Mouse (Mus musculus) large intestine, adult 2 months (tissue): ENCODE data around the gene Gm20816. TPM values are rescaled to one million over a fixed set of nuclear protein-coding genes. Genes with fewer than 3 reads are reported as not detected.
"Not testable (repeated sequence)": the region's sequence is repeated elsewhere in the genome, so short reads cannot be mapped to it uniquely, and the experiment has no call there.

Experiments
- DNase-seq: peaks from one replicate; pipeline ENCODE4 v3.0.0-alpha.2; 2012; ENCODE audit warnings: low read depth, low spot score
- WGBS: fragments of 180-500 bp; shearing (Covaris S2); methylation state at CpG from one replicate; pipeline ENCODE4 v1.1.7; 2018; 5-methylcytosine and 5-hydroxymethylcytosine counted together
- polyA plus RNA-seq: library from polyadenylated mRNA; depleted of rRNA; stranded (reverse); fragments of >200 nt; gene quantifications from 2 replicates; pipeline ENCODE4 v1.2.3, GENCODE M21; 2012; rRNA removed

Gene Gm20816
- not detected in 2 replicates for polyA plus RNA-seq

DNA sequence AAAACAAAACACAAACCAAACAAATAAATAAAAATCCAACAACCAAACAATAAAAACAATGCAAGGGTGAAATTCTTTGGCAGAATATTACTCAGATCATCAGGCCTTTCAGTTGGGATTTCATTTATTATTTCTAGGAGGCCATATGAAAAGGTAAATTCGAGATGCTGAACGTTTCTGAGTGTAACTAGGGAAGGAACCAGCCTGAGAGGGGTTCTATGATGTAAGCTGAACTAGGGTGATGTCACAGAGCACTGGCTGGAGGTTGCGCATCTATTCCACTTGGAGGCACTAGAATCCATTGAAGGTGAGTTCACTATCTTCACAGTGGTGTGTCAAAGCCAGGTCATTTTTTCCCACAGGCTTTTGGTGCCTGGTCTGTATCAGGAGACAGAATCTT is at the start of gene Gm20816:
TSS of gene Gm20816 (plus strand) at position 301 of the 400 bp plus-strand sequence.
- WGBS: no CpG with 5 or more reads among the region's 3 CpGs
- not testable (repeated sequence) for DNase-seq

Other genes starting within 250 kb of the Gm20816 start
- not detected in 2 replicates for gene Gm20937, start 243.1 kb upstream of the Gm20816 start, polyA plus RNA-seq